Mouse (Mus musculus): ENCODE results near the gene Guca2a. TPM values are rescaled to one million over a fixed set of nuclear protein-coding genes. Genes with fewer than 3 reads are reported as not detected.

The Guca2a gene
- polyA plus RNA-seq, 1 experiment = not detected

DNA sequence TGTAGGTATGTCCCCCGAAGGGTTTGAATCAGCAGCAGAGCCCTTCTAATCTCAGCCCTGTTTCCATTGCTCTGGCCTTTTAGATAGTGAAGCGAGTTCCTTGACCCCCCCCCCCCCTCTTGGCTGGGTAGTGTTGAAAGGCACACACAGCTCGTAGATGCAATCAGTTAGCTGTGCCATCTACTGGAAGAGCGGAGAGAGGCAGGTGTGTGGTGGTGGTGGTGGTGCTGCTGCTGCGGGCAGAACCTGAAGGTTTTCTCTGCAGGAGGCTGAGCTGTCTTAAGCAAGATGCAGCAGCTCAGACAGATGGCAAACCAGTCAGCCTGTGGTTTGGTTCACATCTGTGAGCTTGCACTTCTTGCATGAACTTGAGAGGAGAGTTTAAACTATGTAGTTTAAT, 35.2 kb downstream of the Guca2a start:
- H3K4me3 ChIP-seq (replicated peaks) = peak overlapping the region; percentile 38
- TF ChIP-seq FLI1 (IDR thresholded peaks at IDR 0.05; ENCODE audit: low read length) (no peak), GATA1 (IDR thresholded peaks at IDR 0.05; ENCODE audit: borderline replicate concordance, low read length) (no peak)
- H3K4me1 ChIP-seq = peaks cover 36% of the 10 kb centered on the region
- H3K27me3 ChIP-seq (replicated peaks) = peaks cover 84% of the 10 kb centered on the region
- no peaks in the 10 kb centered on the region for H3K36me3 ChIP-seq (replicated peaks; ENCODE audit: low read length)
- no peaks in the 10 kb centered on the region for H3K9me3 ChIP-seq

GRCm38 (mm10) chr4:119682596-119682995, 45.1 kb downstream of the Guca2a start:
- Histone ChIP-seq H3K9me3 (peaks cover 28% of the 10 kb centered on the region), H3K27me3 (replicated peaks) (peaks cover 64% of the 10 kb centered on the region), H3K36me3 (replicated peaks; ENCODE audit: low read length) (no peaks in the 10 kb centered on the region), H3K4me1 (peaks cover 7% of the 10 kb centered on the region), H3K4me3 (replicated peaks) (no peak overlapping the region)
- no peak for TF ChIP-seq FLI1 (IDR thresholded peaks at IDR 0.05; ENCODE audit: low read length)
- TF ChIP-seq GATA1 (IDR thresholded peaks at IDR 0.05; ENCODE audit: borderline replicate concordance, low read length) = no peak

- Histone ChIP-seq H3K4me3 (replicated peaks) (no peak overlapping the region), H3K4me1 (peaks cover 10% of the 10 kb centered on the region), H3K27me3 (replicated peaks) (peaks cover 63% of the 10 kb centered on the region), H3K36me3 (replicated peaks; ENCODE audit: low read length) (no peaks in the 10 kb centered on the region), H3K9me3 (peaks cover 23% of the 10 kb centered on the region)
- TF ChIP-seq GATA1 (IDR thresholded peaks at IDR 0.05; ENCODE audit: borderline replicate concordance, low read length) (no peak), FLI1 (IDR thresholded peaks at IDR 0.05; ENCODE audit: low read length) (no peak)
These were observed 48.2 kb downstream of the Guca2a start for GRCm38 (mm10) chr4:119685746-119686145.

Other genes starting within 250 kb of the Guca2a start
- gene Ccdc30, start 222.2 kb upstream of the Guca2a start, polyA plus RNA-seq (2012; ENCODE audit: insufficient read depth, low replicate concordance) = 0.03 TPM in 1 of 2 replicates, not detected in the other
- 7.7 and 11.4 TPM in 2 replicates for gene Ppcs, start 215.3 kb upstream of the Guca2a start, polyA plus RNA-seq (2012; ENCODE audit: insufficient read depth, low replicate concordance)
- not detected in 2 replicates for gene Zmynd12, start 214.9 kb upstream of the Guca2a start, polyA plus RNA-seq (2012; ENCODE audit: insufficient read depth, low replicate concordance)
- gene Rimkla, start 145.1 kb upstream of the Guca2a start, polyA plus RNA-seq (2012; ENCODE audit: insufficient read depth, low replicate concordance) = not detected in 2 replicates
- gene Foxj3, start 100.7 kb upstream of the Guca2a start, polyA plus RNA-seq (2012; ENCODE audit: insufficient read depth, low replicate concordance) = 2.4 and 4.1 TPM in 2 replicates
- gene Frg2f1, start 98.2 kb upstream of the Guca2a start, polyA plus RNA-seq (2012; ENCODE audit: insufficient read depth, low replicate concordance) = 10.6 and 11.1 TPM in 2 replicates
- gene Guca2b, start 21.2 kb downstream of the Guca2a start, polyA plus RNA-seq (2012; ENCODE audit: insufficient read depth, low replicate concordance) = not detected in 2 replicates
- 3.8 and 10.4 TPM in 2 replicates for gene Hivep3, start 96.1 kb downstream of the Guca2a start, polyA plus RNA-seq (2012; ENCODE audit: insufficient read depth, low replicate concordance)

All from megakaryocyte, embryonic 14.5 days (primary cell).